Mouse (Mus musculus) WW6 (cell line): ENCODE measurements at regions not wholly inside any gene's neighbourhood (a gene's known extent, or its start where the extent isn't known, plus 50 kb on each side); places are given as distances from the start of the nearest gene placed in this dataset.

Source experiments
- DNase-seq: peaks from one replicate; pipeline ENCODE4 v3.0.0-alpha.2; 2013; ENCODE audit warnings: low read depth, low spot score

GRCm38 (mm10) chr3:115655020-115655419 is 59.9 kb downstream of the S1pr1 start:
- no peak for DNase-seq

GRCm38 (mm10) chr3:115652236-115652635 is 62.6 kb downstream of the S1pr1 start:
- no peak for DNase-seq

GRCm38 (mm10) chr3:115649338-115650117 is 65.3 kb downstream of the S1pr1 start:
- no peak for DNase-seq

GRCm38 (mm10) chr3:115646993-115647392 is 67.9 kb downstream of the S1pr1 start:
- DNase-seq = no peak

- DNase-seq = no peak
These were observed 70.6 kb downstream of the S1pr1 start for GRCm38 (mm10) chr3:115644307-115644706.

GRCm38 (mm10) chr3:115642846-115643260 is 72.0 kb downstream of the S1pr1 start:
- no peak for DNase-seq

GRCm38 (mm10) chr3:115642001-115642845 is 72.6 kb downstream of the S1pr1 start:
- no peak for DNase-seq

GRCm38 (mm10) chr3:115641411-115641810 is 73.5 kb downstream of the S1pr1 start:
- no peak for DNase-seq

GRCm38 (mm10) chr3:115635487-115635886 is 79.4 kb downstream of the S1pr1 start:
- DNase-seq = no peak

- no peak for DNase-seq
These were observed 79.8 kb downstream of the S1pr1 start for GRCm38 (mm10) chr3:115635081-115635480.

- no peak for DNase-seq
These were observed 82.5 kb downstream of the S1pr1 start for GRCm38 (mm10) chr3:115632417-115632743.

- DNase-seq = no peak
These were observed 83.1 kb downstream of the S1pr1 start for GRCm38 (mm10) chr3:115631573-115632416.

GRCm38 (mm10) chr3:115622920-115623319 is 92.0 kb downstream of the S1pr1 start:
- DNase-seq = no peak

- no peak for DNase-seq
These were observed 92.6 kb downstream of the S1pr1 start for GRCm38 (mm10) chr3:115622300-115622699.

- no peak for DNase-seq
These were observed 94.9 kb downstream of the S1pr1 start for GRCm38 (mm10) chr3:115619970-115620369.

- peak; percentile 33 for DNase-seq
These were observed 98.8 kb downstream of the S1pr1 start for GRCm38 (mm10) chr3:115615994-115616598.

GRCm38 (mm10) chr3:115612859-115613258 is 102.0 kb downstream of the S1pr1 start:
- DNase-seq = no peak

- no peak for DNase-seq
These were observed 106.8 kb downstream of the S1pr1 start for GRCm38 (mm10) chr3:115608087-115608486.

- DNase-seq = no peak
These were observed 110.1 kb downstream of the S1pr1 start for GRCm38 (mm10) chr3:115604734-115605279.

GRCm38 (mm10) chr3:115604267-115604666 is 110.6 kb downstream of the S1pr1 start:
- DNase-seq = no peak

GRCm38 (mm10) chr3:115603803-115604202 is 111.1 kb downstream of the S1pr1 start:
- no peak for DNase-seq
